Comparison of ENCODE assay signal across 21 mouse cellular contexts in genomic region chr19:24971307-24971706, GRCm38 (mm10). TPM values are rescaled to one million over a fixed set of nuclear protein-coding genes. Genes with fewer than 3 reads are reported as not detected.
DNase-seq lines count a peak whose midpoint lies in the region; ATAC-seq and TF ChIP-seq lines count a peak whose summit lies in the region.
"Had no signal": no experiment of that assay in that cellular context is flagged by ENCODE, and none has a peak within 500 bp of the region (broad histone marks: within the 10 kb centered on the region; RNA-seq: fewer than 3 reads in every experiment).

No protein-coding gene starts in this region.

- H3K4me3 ChIP-seq in lung, adult 2 months (replicated peaks; ENCODE audit: extremely low read depth, low read depth, low read length): no peak overlapping the region
- H3K4me3 ChIP-seq in limb, embryonic 10.5 days: no peak overlapping the region
- no peak overlapping the region for H3K4me3 ChIP-seq in forebrain, embryonic 12.5 days (replicated peaks)
- H3K4me3 ChIP-seq: embryonic facial prominence, embryonic 15.5 days; gastrocnemius, adult 2 months; liver, embryonic 13.5 days had no signal

- no peaks in the 10 kb centered on the region for H3K27me3 ChIP-seq in limb, embryonic 10.5 days (ENCODE audit: low read depth, poor library complexity, severe bottlenecking)
- H3K27me3 ChIP-seq in forebrain, embryonic 12.5 days: no peaks in the 10 kb centered on the region
- H3K27me3 ChIP-seq: embryonic facial prominence, embryonic 15.5 days; liver, embryonic 13.5 days had no signal

- peak; percentile 99 for ATAC-seq in megakaryocyte, adult 5-6 weeks (ENCODE audit: poor library complexity, severe bottlenecking)
- no peak for ATAC-seq in forebrain, embryonic 12.5 days (ENCODE audit: low FRiP score)
- ATAC-seq: forebrain, embryonic 14.5 days; Patski had no signal

- H3K4me2 ChIP-seq in forebrain, embryonic 12.5 days: no peak overlapping the region
- H3K4me2 ChIP-seq: embryonic facial prominence, embryonic 15.5 days; hindbrain, embryonic 14.5 days; liver, embryonic 13.5 days had no signal

- no peak for TF ChIP-seq POLR2A in lung, adult 2 months (IDR thresholded peaks at IDR 0.05; ENCODE audit: borderline replicate concordance, extremely low read depth, low read depth, low read length)

- no peak overlapping the region for H3K9ac ChIP-seq in forebrain, embryonic 12.5 days
- H3K9ac ChIP-seq: embryonic facial prominence, embryonic 15.5 days; hindbrain, embryonic 14.5 days; liver, embryonic 13.5 days had no signal

- TF ChIP-seq CTCF in lung, adult 2 months (IDR thresholded peaks at IDR 0.05; ENCODE audit: insufficient read depth, low read length): no peak

- no peaks in the 10 kb centered on the region for H3K36me3 ChIP-seq in limb, embryonic 10.5 days
- H3K36me3 ChIP-seq in forebrain, embryonic 12.5 days (replicated peaks): no peaks in the 10 kb centered on the region
- H3K36me3 ChIP-seq: embryonic facial prominence, embryonic 15.5 days; liver, embryonic 13.5 days had no signal

- no peaks in the 10 kb centered on the region for H3K9me3 ChIP-seq in limb, embryonic 10.5 days (replicated peaks)
- H3K9me3 ChIP-seq in forebrain, embryonic 12.5 days: no peaks in the 10 kb centered on the region
- H3K9me3 ChIP-seq: embryonic facial prominence, embryonic 15.5 days; liver, embryonic 13.5 days had no signal

- DNase-seq in lung, postnatal 36 days: peak; percentile 32
- no peak for DNase-seq in lung, adult 2 months
- DNase-seq in T-cell, adult 2 months (ENCODE audit: low spot score): peak; percentile 47
- DNase-seq in limb, embryonic 10.5 days (ENCODE audit: low spot score): no peak
- no peak for DNase-seq in adrenal gland, adult 2 months
- DNase-seq: cerebellum, adult 11-12 months; cerebellum, postnatal 36 days; gastrocnemius, adult 2 months; kidney, adult 18-20 months; kidney, postnatal 25 days; layer of hippocampus, postnatal 36 days; left cerebral cortex, postnatal 4 days; liver, embryonic 13.5 days; thymus, postnatal 36 days had no signal

- 67% methylated on average over 7 of the region's 7 CpGs for WGBS in lung, adult 2 months
- WGBS in limb, embryonic 10.5 days: 83% methylated on average over 7 of the region's 7 CpGs
- WGBS in forebrain, embryonic 12.5 days: 88% methylated on average over 7 of the region's 7 CpGs

- no peak overlapping the region for H3K27ac ChIP-seq in limb, embryonic 10.5 days
- H3K27ac ChIP-seq in forebrain, embryonic 12.5 days: no peak overlapping the region
- H3K27ac ChIP-seq: embryonic facial prominence, embryonic 15.5 days; gastrocnemius, adult 2 months; hindbrain, embryonic 14.5 days; liver, embryonic 13.5 days; stomach, postnatal 0 days had no signal

- no peaks in the 10 kb centered on the region for H3K4me1 ChIP-seq in lung, adult 2 months (ENCODE audit: control insufficient read depth, insufficient read depth, low read length)
- H3K4me1 ChIP-seq in limb, embryonic 10.5 days: no peaks in the 10 kb centered on the region
- H3K4me1 ChIP-seq in forebrain, embryonic 12.5 days: no peaks in the 10 kb centered on the region
- H3K4me1 ChIP-seq: embryonic facial prominence, embryonic 15.5 days; liver, embryonic 13.5 days had no signal

RNA-seq across cellular contexts. Expression of gene Cbwd1, which starts 9.9 kb away (rescaled TPM):
- 0.96 and 2.6 TPM in 2 replicates for polyA plus RNA-seq in lung, adult 2 months (2012; rRNA removed)
- total RNA-seq in megakaryocyte, adult 5-6 weeks (2015): 5.9 and 7.3 TPM in 2 replicates
- 10.4 and 16.2 TPM in 2 replicates for total RNA-seq in megakaryocyte, adult 5-6 weeks (2017)
- polyA plus RNA-seq in limb, embryonic 10.5 days (2016; fragmentation: Nextera tagmentation; extraction: Ambion mirVana): 23.6 and 24.2 TPM in 2 replicates
- 10 to 100 TPM in 1 of 2 experiments, 1 to 10 TPM in 1; 8.8 to 15.3 TPM for total RNA-seq in adrenal gland, adult 2 months (2021)
- polyA plus RNA-seq in adrenal gland, adult 2 months (2012; rRNA removed): 0.46 and 1.2 TPM in 2 replicates
- polyA plus RNA-seq in forebrain, embryonic 12.5 days (2016; fragmentation: Nextera tagmentation; extraction: Ambion mirVana): 23.5 and 24.2 TPM in 2 replicates

RNA-seq across cellular contexts. Expression of gene Dock8, which starts 28.0 kb away (rescaled TPM):
- 19.8 and 25.1 TPM in 2 replicates for polyA plus RNA-seq in lung, adult 2 months (2012; rRNA removed)
- total RNA-seq in megakaryocyte, adult 5-6 weeks (2015): 168 and 172 TPM in 2 replicates
- 89.8 and 102 TPM in 2 replicates for total RNA-seq in megakaryocyte, adult 5-6 weeks (2017)
- 1.2 TPM in 2 replicates for polyA plus RNA-seq in limb, embryonic 10.5 days (2016; fragmentation: Nextera tagmentation; extraction: Ambion mirVana)
- 10 to 100 TPM; 17.1 to 34.7 TPM for total RNA-seq in adrenal gland, adult 2 months (2021)
- 5.4 and 9.4 TPM in 2 replicates for polyA plus RNA-seq in adrenal gland, adult 2 months (2012; rRNA removed)
- polyA plus RNA-seq in forebrain, embryonic 12.5 days (2016; fragmentation: Nextera tagmentation; extraction: Ambion mirVana): 1.3 TPM in 2 replicates

Comparison
In these comparisons a context has a peak if more than half of its experiments do, and no peak if none do; other contexts are left out.
1. DNase-seq: peak in lung, postnatal 36 days (single experiment) and T-cell, adult 2 months (single experiment); none in lung, adult 2 months (single experiment), limb, embryonic 10.5 days (single experiment) and adrenal gland, adult 2 months (single experiment).